Comparison of ENCODE assay signal across 8 mouse cellular contexts in the genomic region with DNA sequence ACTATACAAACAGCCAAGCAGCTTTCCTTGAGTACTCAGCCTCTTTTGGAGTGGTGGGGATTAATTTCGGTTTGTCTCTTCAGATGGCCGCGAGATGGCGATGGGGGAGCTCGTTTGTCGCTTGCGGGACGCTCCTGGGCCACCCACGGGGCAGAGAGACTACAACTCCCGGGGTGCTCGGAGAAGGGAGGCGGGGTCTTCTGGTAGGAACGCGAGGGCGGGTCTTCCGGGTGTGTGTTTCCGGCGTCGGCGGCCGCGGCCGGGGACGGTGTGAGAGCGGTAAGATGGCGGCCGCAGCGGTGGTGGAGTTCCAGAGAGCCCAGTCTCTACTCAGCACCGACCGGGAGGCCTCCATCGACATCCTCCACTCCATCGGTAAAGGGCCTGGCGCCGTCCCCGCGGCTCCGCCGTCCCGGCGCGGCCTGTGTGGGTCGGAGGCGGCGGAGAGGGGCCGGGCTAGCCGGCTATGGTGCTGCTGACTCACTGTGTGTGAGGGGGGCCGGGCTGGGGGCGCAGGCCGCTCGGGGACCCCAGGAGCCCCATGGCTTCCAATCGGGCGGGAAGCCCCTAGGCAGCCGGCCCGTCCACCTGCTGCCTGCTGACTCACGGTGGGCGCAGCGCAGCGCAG. TPM values are rescaled to one million over a fixed set of nuclear protein-coding genes. Genes with fewer than 3 reads are reported as not detected.
DNase-seq lines count a peak whose midpoint lies in the region; ATAC-seq and TF ChIP-seq lines count a peak whose summit lies in the region.

A gene (plus strand): TSS at position 235 of the 628 bp plus-strand sequence.

- no peaks in the 10 kb centered on the region for H3K9me3 ChIP-seq in hindbrain, embryonic 13.5 days

- peak within 1 kb of the TSS; percentile 93 for H3K27ac ChIP-seq in hindbrain, embryonic 13.5 days

- H3K9ac ChIP-seq in hindbrain, embryonic 13.5 days: peak within 1 kb of the TSS; percentile 96

- peaks cover 17% of the 10 kb centered on the region for H3K36me3 ChIP-seq in hindbrain, embryonic 13.5 days

- DNase-seq in Patski (ENCODE audit: low read depth, low spot score): no peak
- peak; percentile 98 for DNase-seq in cerebellum, postnatal 14 days
- DNase-seq in frontal cortex, postnatal 14 days (ENCODE audit: low spot score in 2 of 2): peak; percentile 92
- peak; percentile 87 to 89 for DNase-seq in layer of hippocampus, postnatal 25 days (ENCODE audit: extremely low spot score in 1 of 2, low spot score in 1 of 2)
- peak; percentile 96 for DNase-seq in lung, postnatal 25 days (ENCODE audit: low spot score)
- DNase-seq in retina, embryonic 14.5 days (ENCODE audit: low spot score): peak; percentile 98
- peak; percentile 96 for DNase-seq in thymus, postnatal 4 days

- peak; percentile 98 for ATAC-seq in Patski
- ATAC-seq in hindbrain, embryonic 13.5 days (ENCODE audit: low FRiP score): peak; percentile 99

- no peaks in the 10 kb centered on the region for H3K27me3 ChIP-seq in Patski
- no peaks in the 10 kb centered on the region for H3K27me3 ChIP-seq in hindbrain, embryonic 13.5 days

- CTCF ChIA-PET in Patski (lab: Charles Lee): interaction anchor here (0.7 to 1.3 kb wide), 5 partner anchors 9 to 242 kb away, joined by 3 to 5 read pairs (median 4); no protein-coding TSS in a partner anchor

- WGBS in hindbrain, embryonic 13.5 days: under 1% methylated on average over 54 of the region's 58 CpGs

- H3K4me2 ChIP-seq in hindbrain, embryonic 13.5 days: peak within 1 kb of the TSS; percentile 78

- H3K4me1 ChIP-seq in hindbrain, embryonic 13.5 days (replicated peaks): peaks cover 16% of the 10 kb centered on the region

- in situ Hi-C loops in Patski (cut with MboI; ENCODE audit: low pct_unique_long_range_greater_than_20kb): loop anchor here (5.0 kb wide), 1 partner anchor 234 kb away; no protein-coding TSS in a partner anchor

- POLR2A ChIA-PET in Patski (lab: Charles Lee): interaction anchor here (1.0 kb wide), 1 partner anchor 19 kb away, joined by 3 read pairs; no protein-coding TSS in a partner anchor

- H3K4me3 ChIP-seq in hindbrain, embryonic 13.5 days: peak within 1 kb of the TSS; percentile 97

- TF ChIP-seq CTCF in Patski (IDR thresholded peaks at IDR 0.05): peak; percentile 90

RNA-seq across cellular contexts. Expression of the gene that starts here (rescaled TPM):
- 133 TPM for polyA plus RNA-seq in Patski (2021)
- 293 and 331 TPM in 2 replicates for polyA plus RNA-seq in hindbrain, embryonic 13.5 days (2015; fragmentation: Nextera tagmentation; extraction: Ambion mirVana)
- total RNA-seq in layer of hippocampus, postnatal 25 days (2021): 10 to 100 TPM; 91.5 to 93.1 TPM
